Mouse (Mus musculus) small intestine, adult 2 months (tissue): ENCODE results near the gene Negr1. TPM values are rescaled to one million over a fixed set of nuclear protein-coding genes. Genes with fewer than 3 reads are reported as not detected.

Experiments used
- H3K27ac ChIP-seq: fragments of 200-500 bp; 2 replicates; pipeline ENCODE4 v1.5.1; 2012; ENCODE audit warnings: low read depth, low read length, control low read depth, inconsistent platforms; ENCODE audit not compliant: insufficient read depth
- H3K27me3 ChIP-seq: fragments of 200-500 bp; 2 replicates; pipeline ENCODE4 v1.6.1; 2012; ENCODE audit warnings: mild to moderate bottlenecking, moderate library complexity, low read length, inconsistent platforms; ENCODE audit not compliant: control insufficient read depth, insufficient read depth
- H3K36me3 ChIP-seq: fragments of 200-500 bp; 2 replicates; pipeline ENCODE4 v1.6.1; 2012; ENCODE audit warnings: mild to moderate bottlenecking, low read length, control low read depth, inconsistent platforms; ENCODE audit not compliant: control insufficient read depth, insufficient read depth
- H3K4me1 ChIP-seq: fragments of 200-500 bp; 2 replicates; pipeline ENCODE4 v1.6.1; 2012; ENCODE audit warnings: low read length, inconsistent platforms, mixed read lengths; ENCODE audit not compliant: control insufficient read depth, insufficient read depth, insufficient read length
- H3K4me3 ChIP-seq: fragments of 200-500 bp; 2 replicates; pipeline ENCODE4 v1.5.1; 2012; ENCODE audit warnings: low read depth, mild to moderate bottlenecking, control low read depth, inconsistent platforms, low read length, moderate library complexity
- CTCF ChIP-seq: fragments of 200-500 bp; IDR thresholded peaks from 2 replicates; pipeline ENCODE4 v1.5.1; 2012; ENCODE audit warnings: low read depth, mild to moderate bottlenecking, control low read depth, inconsistent platforms, low read length, moderate library complexity, mixed read lengths; ENCODE audit not compliant: insufficient replicate concordance, insufficient read length; ENCODE audit errors: extremely low read depth
- POLR2A ChIP-seq: fragments of 200-500 bp; IDR thresholded peaks from 2 replicates; pipeline ENCODE4 v1.6.1; 2012; ENCODE audit warnings: low read depth, mild to moderate bottlenecking, control low read depth, inconsistent platforms, low read length, moderate library complexity
- WGBS: fragments of 180-500 bp; shearing (Covaris S2); methylation state at CpG from one replicate; pipeline ENCODE4 v1.1.7; 2018; 5-methylcytosine and 5-hydroxymethylcytosine counted together
- polyA plus RNA-seq: library from polyadenylated mRNA; depleted of rRNA; stranded (reverse); fragments of >200 nt; gene quantifications from 2 replicates; pipeline ENCODE4 v1.2.3, GENCODE M21; 2012

Gene Negr1
- polyA plus RNA-seq, 1 experiment, result 0.35 TPM

DNA sequence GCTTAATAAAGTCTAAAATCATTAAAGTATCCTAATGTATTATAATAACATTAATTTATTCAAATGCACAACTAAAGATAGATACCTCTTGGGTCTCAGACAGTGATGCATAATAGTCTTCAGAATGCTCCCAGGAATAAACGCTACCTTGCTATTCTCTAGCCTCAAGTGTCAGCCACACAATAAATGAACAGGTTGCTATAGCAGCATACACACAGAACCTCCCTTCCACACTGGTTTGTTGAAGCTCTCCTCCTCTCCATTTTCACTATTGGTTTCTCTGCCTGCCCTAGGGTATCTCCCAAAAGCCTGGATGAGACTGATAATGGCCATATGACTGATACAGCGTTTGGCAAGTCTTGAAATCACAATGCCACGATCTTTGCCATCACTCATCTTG, 593.3 kb downstream of the Negr1 start:
- Histone ChIP-seq H3K27me3 (no peaks in the 10 kb centered on the region), H3K27ac (no peak overlapping the region), H3K4me1 (no peaks in the 10 kb centered on the region), H3K4me3 (no peak overlapping the region), H3K36me3 (no peaks in the 10 kb centered on the region)
- WGBS, result 70% methylated on average over 3 of the region's 3 CpGs
- TF ChIP-seq CTCF (no peak), POLR2A (no peak)

DNA sequence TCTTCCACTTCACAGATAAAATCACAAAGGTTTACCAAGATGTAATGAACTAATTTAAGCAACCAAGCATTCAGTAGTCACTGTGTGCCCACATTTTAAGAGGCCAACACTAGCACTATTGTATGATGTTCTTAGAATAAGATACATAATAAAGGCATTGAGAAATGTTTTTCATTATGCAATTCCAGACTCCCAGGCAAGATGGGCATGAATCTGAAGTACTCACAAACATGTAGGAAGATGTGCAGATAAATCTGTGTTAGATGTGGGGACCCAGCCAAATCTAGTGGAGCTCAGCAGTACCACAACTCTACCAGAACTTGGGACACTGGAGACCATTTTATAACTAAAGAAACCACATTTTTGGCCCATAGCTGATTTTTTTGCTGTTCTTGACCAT, 593.9 kb downstream of the Negr1 start:
- H3K27ac ChIP-seq, result no peak overlapping the region
- H3K27me3 ChIP-seq, result no peaks in the 10 kb centered on the region
- H3K4me3 ChIP-seq, result no peak overlapping the region
- TF ChIP-seq POLR2A (no peak), CTCF (no peak)
- H3K4me1 ChIP-seq, result no peaks in the 10 kb centered on the region
- no peaks in the 10 kb centered on the region for H3K36me3 ChIP-seq

DNA sequence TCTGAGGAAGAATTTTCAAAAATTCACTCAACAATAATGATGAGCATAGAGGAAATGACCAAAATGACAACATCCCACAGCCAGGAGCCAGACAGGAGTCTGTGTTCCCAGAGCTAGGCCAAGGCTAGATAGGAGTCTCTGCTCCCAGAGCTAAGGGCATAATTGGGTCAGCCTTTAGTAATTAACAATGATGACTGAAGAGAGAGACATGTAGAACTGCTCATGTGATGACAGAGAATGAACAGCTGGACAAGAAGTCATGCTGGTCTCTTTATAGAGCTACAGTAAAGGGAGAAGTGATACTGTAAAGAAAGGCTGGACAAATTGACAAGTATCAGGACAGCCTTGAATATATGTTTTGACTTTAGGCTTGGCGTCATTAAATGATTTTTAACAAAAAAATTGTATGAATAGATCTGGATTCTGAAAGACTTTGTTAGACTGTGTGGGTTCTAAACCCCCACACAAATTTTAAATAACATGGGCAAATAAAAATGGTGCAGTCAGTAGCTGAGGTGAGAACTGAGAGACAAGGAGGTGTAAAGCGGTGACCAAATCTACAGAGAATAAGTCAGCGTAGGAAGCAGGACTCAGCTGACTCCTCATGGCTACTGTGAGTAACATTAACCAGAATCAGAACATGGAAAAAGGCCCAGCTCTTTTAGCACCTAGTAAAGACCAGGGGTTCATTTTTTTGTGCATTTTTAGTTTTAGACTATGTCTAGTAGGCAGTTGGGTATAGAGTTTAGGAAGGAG, 603.4 kb downstream of the Negr1 start:
- TF ChIP-seq CTCF (no peak), POLR2A (no peak)
- H3K27ac ChIP-seq, result no peak overlapping the region
- no peaks in the 10 kb centered on the region for H3K4me1 ChIP-seq
- H3K27me3 ChIP-seq, result no peaks in the 10 kb centered on the region
- H3K4me3 ChIP-seq, result no peak overlapping the region
- no peaks in the 10 kb centered on the region for H3K36me3 ChIP-seq
- WGBS, result 94% methylated on average over 3 of the region's 3 CpGs

DNA sequence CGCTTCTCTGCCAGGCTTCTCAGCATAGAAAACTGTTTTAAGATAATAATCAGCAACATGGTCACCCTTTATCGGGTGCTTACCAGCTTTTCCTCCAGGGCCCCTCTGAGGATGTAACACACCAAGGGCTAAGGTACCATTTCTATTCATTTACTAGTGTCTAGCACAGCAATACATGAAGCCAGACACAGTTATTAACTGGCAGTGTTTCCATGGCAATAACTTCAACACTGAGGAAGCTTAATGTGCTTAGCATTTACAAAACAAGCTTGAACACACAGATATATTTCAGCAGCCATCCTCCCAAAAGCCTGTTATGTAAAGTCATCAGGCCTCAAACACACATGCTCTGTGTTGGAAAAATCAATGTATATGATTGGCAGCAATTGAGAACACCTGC, 620.4 kb downstream of the Negr1 start:
- WGBS, result 55% methylated on average over 2 of the region's 2 CpGs
- H3K27ac ChIP-seq, result no peak overlapping the region
- no peaks in the 10 kb centered on the region for H3K27me3 ChIP-seq
- no peaks in the 10 kb centered on the region for H3K36me3 ChIP-seq
- no peak overlapping the region for H3K4me3 ChIP-seq
- no peaks in the 10 kb centered on the region for H3K4me1 ChIP-seq
- TF ChIP-seq POLR2A (no peak), CTCF (no peak)

DNA sequence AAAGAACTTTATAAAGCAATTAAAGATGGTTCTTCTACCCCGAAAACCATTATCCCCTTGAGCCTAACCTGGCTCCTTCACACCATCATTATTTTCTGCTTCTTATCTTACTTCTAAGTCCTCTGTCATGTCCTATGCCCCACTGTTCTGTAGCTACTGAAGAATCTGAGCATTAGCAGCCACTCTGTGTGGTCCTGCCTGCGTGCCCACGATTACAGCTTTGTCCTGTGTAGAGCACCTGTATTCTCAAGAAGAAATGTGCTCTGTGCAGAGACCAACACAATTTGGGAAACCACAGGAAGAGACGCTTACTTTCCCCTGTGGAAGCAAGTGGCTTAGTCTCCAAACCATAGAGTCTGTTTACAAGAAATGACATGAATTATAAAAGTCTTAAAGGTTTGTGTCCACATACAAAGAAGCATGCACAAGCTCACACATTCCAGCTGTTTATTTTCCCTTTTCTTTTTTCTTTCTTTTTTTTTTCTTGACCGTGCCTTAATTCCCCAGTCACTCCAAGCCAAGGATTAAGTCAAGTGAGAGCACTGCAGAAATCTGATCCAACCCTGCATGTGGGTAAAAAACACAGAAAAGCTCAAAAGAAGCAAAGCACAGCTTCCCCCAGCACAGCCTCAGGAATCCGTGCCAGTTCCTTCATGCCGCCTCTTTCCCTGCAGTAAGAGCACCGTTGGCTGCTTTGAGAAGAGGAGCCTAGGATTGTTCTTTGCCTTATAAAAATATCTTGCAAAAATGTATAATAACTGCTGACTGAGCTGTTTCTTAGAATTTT, 627.5 kb downstream of the Negr1 start:
- Histone ChIP-seq H3K27ac (no peak overlapping the region), H3K36me3 (no peaks in the 10 kb centered on the region), H3K4me3 (no peak overlapping the region), H3K27me3 (no peaks in the 10 kb centered on the region), H3K4me1 (no peaks in the 10 kb centered on the region)
- TF ChIP-seq POLR2A (no peak), CTCF (no peak)
- WGBS, result 69% methylated on average over 8 of the region's 8 CpGs

DNA sequence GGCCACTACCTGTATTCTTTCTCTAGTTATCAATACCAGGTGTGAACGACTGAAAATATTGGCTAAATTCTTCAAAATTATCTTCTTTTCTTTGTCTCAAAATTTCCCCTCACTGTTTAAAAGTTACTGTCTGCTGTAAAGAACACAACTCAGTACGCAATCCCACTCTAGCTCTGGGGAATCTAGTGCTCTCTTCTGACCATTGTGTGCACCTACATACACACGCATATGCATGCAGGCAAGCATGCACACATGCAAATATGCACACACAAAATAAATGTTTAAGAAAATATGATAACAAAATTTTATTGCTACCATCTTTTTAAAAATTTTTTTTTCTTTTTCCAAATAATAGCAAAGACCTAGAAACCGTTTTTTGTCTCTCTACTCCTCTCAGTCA, 628.2 kb downstream of the Negr1 start:
- Histone ChIP-seq H3K27me3 (no peaks in the 10 kb centered on the region), H3K4me3 (no peak overlapping the region), H3K27ac (no peak overlapping the region), H3K36me3 (no peaks in the 10 kb centered on the region), H3K4me1 (no peaks in the 10 kb centered on the region)
- no peak for TF ChIP-seq CTCF
- TF ChIP-seq POLR2A, result no peak
- WGBS, result 79% methylated on average over 4 of the region's 4 CpGs

DNA sequence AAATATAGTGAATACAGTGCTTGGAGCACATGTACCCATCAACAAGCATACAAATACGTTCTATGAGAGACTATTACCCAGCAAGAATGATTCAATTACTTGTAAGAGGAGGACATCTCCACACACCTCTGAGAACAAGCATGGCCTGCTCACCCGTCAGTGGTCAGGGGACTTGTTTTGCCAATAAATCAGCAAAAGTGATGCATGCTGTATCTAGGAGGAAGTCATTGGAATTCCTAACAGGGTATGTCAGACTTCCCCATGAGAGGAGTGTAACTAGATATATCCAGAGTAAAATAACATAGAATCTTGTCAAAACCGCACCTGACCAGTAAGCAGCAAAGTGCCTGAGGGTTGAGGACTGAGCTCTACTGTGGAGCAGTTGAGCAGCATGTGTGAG, 629.0 kb downstream of the Negr1 start:
- H3K27ac ChIP-seq, result no peak overlapping the region
- no peaks in the 10 kb centered on the region for H3K27me3 ChIP-seq
- H3K4me3 ChIP-seq, result no peak overlapping the region
- no peaks in the 10 kb centered on the region for H3K36me3 ChIP-seq
- TF ChIP-seq POLR2A, result no peak
- WGBS, result 58% methylated on average over 3 of the region's 3 CpGs
- no peaks in the 10 kb centered on the region for H3K4me1 ChIP-seq
